Mouse (Mus musculus) regulatory T cell (primary cell): ENCODE data around the gene Zfand2b.

ENCODE experiments used
- in situ Hi-C: fragments of 300-600 bp; cut with MboI, MseI; formaldehyde crosslinking; loops from one replicate; pipeline ENCODE4 v1.15.1; 2025; ENCODE audit warnings: high pct_unique_total_duplicates

Gene Zfand2b

GRCm38 (mm10) chr1:75210136-75211087 is 42.0 kb downstream of the Zfand2b start, which contains the start of the genes Glb1l and Stk16:
Gene Glb1l, minus strand, starts transcription at chr1:75210813.
Gene Stk16, plus strand, starts transcription at chr1:75210838.
- in situ Hi-C loops: loop anchor here (5.0 to 25.0 kb wide), 2 partner anchors 73 to 923 kb away; partner anchors contain the start of genes Aamp, Gpbar1 and Pnkd

GRCm38 (mm10) chr1:75211141-75211708 is 42.8 kb downstream of the Zfand2b start:
- in situ Hi-C loops: loop anchor here (5.0 to 25.0 kb wide), 2 partner anchors 74 to 924 kb away; partner anchors contain the start of genes Aamp, Gpbar1 and Pnkd

GRCm38 (mm10) chr1:75212542-75212941 is 44.1 kb downstream of the Zfand2b start:
- in situ Hi-C loops: loop anchor here (5.0 to 25.0 kb wide), 2 partner anchors 75 to 925 kb away; partner anchors contain the start of genes Aamp, Gpbar1 and Pnkd

GRCm38 (mm10) chr1:75213096-75213495 is 44.6 kb downstream of the Zfand2b start:
- in situ Hi-C loops: loop anchor here (5.0 to 25.0 kb wide), 2 partner anchors 76 to 926 kb away; partner anchors contain the start of genes Aamp, Gpbar1 and Pnkd

GRCm38 (mm10) chr1:75214442-75214841 is 46.0 kb downstream of the Zfand2b start:
- in situ Hi-C loops: loop anchor here (5.0 to 25.0 kb wide), 2 partner anchors 77 to 927 kb away; partner anchors contain the start of genes Aamp, Gpbar1 and Pnkd

GRCm38 (mm10) chr1:75214886-75215285 is 46.4 kb downstream of the Zfand2b start:
- in situ Hi-C loops: loop anchor here (5.0 to 25.0 kb wide), 2 partner anchors 78 to 928 kb away; partner anchors contain the start of genes Aamp, Gpbar1 and Pnkd

- in situ Hi-C loops: loop anchor here (25.0 kb wide), 1 partner anchor 928 kb away; the partner anchor contains the start of genes Aamp, Gpbar1 and Pnkd
These were observed 47.3 kb downstream of the Zfand2b start for GRCm38 (mm10) chr1:75215785-75216184.

GRCm38 (mm10) chr1:75216797-75217585 is 48.5 kb downstream of the Zfand2b start:
- in situ Hi-C loops: loop anchor here (25.0 kb wide), 1 partner anchor 930 kb away; the partner anchor contains the start of genes Aamp, Gpbar1 and Pnkd

- in situ Hi-C loops: loop anchor here (25.0 kb wide), 1 partner anchor 931 kb away; the partner anchor contains the start of genes Aamp, Gpbar1 and Pnkd
These were observed 49.4 kb downstream of the Zfand2b start for GRCm38 (mm10) chr1:75217893-75218226.

- in situ Hi-C loops: loop anchor here (25.0 kb wide), 1 partner anchor 931 kb away; the partner anchor contains the start of genes Aamp, Gpbar1 and Pnkd
These were observed 50.0 kb downstream of the Zfand2b start for GRCm38 (mm10) chr1:75218227-75219001.

GRCm38 (mm10) chr1:75219078-75219477 is 50.6 kb downstream of the Zfand2b start:
- in situ Hi-C loops: loop anchor here (25.0 kb wide), 1 partner anchor 932 kb away; the partner anchor contains the start of genes Aamp, Gpbar1 and Pnkd

GRCm38 (mm10) chr1:75219531-75219930 is 51.1 kb downstream of the Zfand2b start, which contains the start of gene Tuba4a:
Gene Tuba4a, minus strand, starts transcription at chr1:75219865.
- in situ Hi-C loops: loop anchor here (25.0 kb wide), 1 partner anchor 932 kb away; the partner anchor contains the start of genes Aamp, Gpbar1 and Pnkd
